8 mouse cellular contexts compared by ENCODE assay signal in genomic region chr17:30658152-30658544, GRCm38 (mm10). TPM values are rescaled to one million over a fixed set of nuclear protein-coding genes. Genes with fewer than 3 reads are reported as not detected.
A peak's percentile ranks its signal among the peaks of the same experiment; 100 is the strongest.
DNase-seq lines count a peak whose midpoint lies in the region; ATAC-seq and TF ChIP-seq lines count a peak whose summit lies in the region.

No protein-coding gene starts in this region.

- H3K4me2 ChIP-seq in hindbrain, embryonic 14.5 days (replicated peaks), result peak overlapping the region; percentile 52
- H3K4me2 ChIP-seq in lung, postnatal 0 days (replicated peaks; ENCODE audit: low read depth, low read length), result peak overlapping the region; percentile 50

- peak overlapping the region; percentile 26 for H3K4me3 ChIP-seq in hindbrain, embryonic 14.5 days (replicated peaks; ENCODE audit: low read length)
- peak overlapping the region; percentile 22 for H3K4me3 ChIP-seq in lung, postnatal 0 days (ENCODE audit: low read depth, low read length)

- no peaks in the 10 kb centered on the region for H3K27me3 ChIP-seq in hindbrain, embryonic 14.5 days (ENCODE audit: control insufficient read depth, insufficient read depth, low read length)
- no peaks in the 10 kb centered on the region for H3K27me3 ChIP-seq in lung, postnatal 0 days (replicated peaks; ENCODE audit: insufficient read depth, low read length)

- H3K36me3 ChIP-seq in hindbrain, embryonic 14.5 days (replicated peaks; ENCODE audit: control insufficient read depth, insufficient read depth), result no peaks in the 10 kb centered on the region
- H3K36me3 ChIP-seq in lung, postnatal 0 days (ENCODE audit: insufficient read depth, low read length), result no peaks in the 10 kb centered on the region

- DNase-seq in ES-CJ7 (ENCODE audit: low read depth, low spot score), result peak; percentile 75
- peak; percentile 19 for DNase-seq in cerebellum, adult 8-10 months
- peak; percentile 44 to 84 for DNase-seq in frontal cortex, adult 2 months (ENCODE audit: extremely low spot score in 1 of 2, low spot score in 1 of 2)
- peak; percentile 80 for DNase-seq in hindbrain, embryonic 14.5 days (ENCODE audit: low spot score)
- peak; percentile 61 to 67 for DNase-seq in layer of hippocampus, postnatal 25 days (ENCODE audit: extremely low spot score in 1 of 2, low spot score in 1 of 2)
- peak; percentile 96 for DNase-seq in lung, postnatal 0 days (ENCODE audit: low spot score)
- DNase-seq in retina, embryonic 14.5 days (ENCODE audit: low spot score), result peak; percentile 46
- DNase-seq in urinary bladder, adult 2 months (ENCODE audit: low spot score), result peak; percentile 66

- H3K27ac ChIP-seq in hindbrain, embryonic 14.5 days, result peak overlapping the region; percentile 48
- H3K27ac ChIP-seq in lung, postnatal 0 days (ENCODE audit: low read length), result peak overlapping the region; percentile 47

- WGBS in hindbrain, embryonic 14.5 days, result 5% methylated on average over 13 of the region's 13 CpGs
- WGBS in lung, postnatal 0 days, result 16% methylated on average over 13 of the region's 13 CpGs

- peak; percentile 47; the same call in 1 of the 2 replicates for TF ChIP-seq EP300 in lung, postnatal 0 days (IDR thresholded peaks at IDR 0.05)

- peak; percentile 65; the same call in 1 of the 2 replicates for ATAC-seq in hindbrain, embryonic 14.5 days (ENCODE audit: low FRiP score)
- peak; percentile 98 for ATAC-seq in lung, postnatal 0 days

- 0 out of 2 replicates have a peak, but pooled peaks cover 2% of the 10 kb centered on the region for H3K4me1 ChIP-seq in hindbrain, embryonic 14.5 days (replicated peaks; ENCODE audit: control insufficient read depth, insufficient read depth, low read length)
- H3K4me1 ChIP-seq in lung, postnatal 0 days (ENCODE audit: insufficient read depth, low read depth, low read length), result no peaks in the 10 kb centered on the region

- peak overlapping the region; percentile 49 for H3K9ac ChIP-seq in hindbrain, embryonic 14.5 days
- peak overlapping the region; percentile 3; the same call in 1 of the 2 replicates for H3K9ac ChIP-seq in lung, postnatal 0 days (replicated peaks; ENCODE audit: low read depth)

- TF ChIP-seq CTCF in lung, postnatal 0 days (IDR thresholded peaks at IDR 0.05), result no peak

- no peaks in the 10 kb centered on the region for H3K9me3 ChIP-seq in hindbrain, embryonic 14.5 days (ENCODE audit: control insufficient read depth, low read length)
- no peaks in the 10 kb centered on the region for H3K9me3 ChIP-seq in lung, postnatal 0 days (ENCODE audit: low read length)

RNA-seq across cellular contexts. Expression of gene Glo1, which starts 31.5 kb away (rescaled TPM):
- polyA plus RNA-seq in frontal cortex, adult 2 months (2012; rRNA removed), result 110 and 123 TPM in 2 replicates
- 185 and 194 TPM in 2 replicates for polyA plus RNA-seq in hindbrain, embryonic 14.5 days (2014; fragmentation: Nextera tagmentation; extraction: Ambion mirVana)
- total RNA-seq in layer of hippocampus, postnatal 25 days (2021), result 100 to 1,000 TPM; 179 to 204 TPM
- polyA plus RNA-seq in lung, postnatal 0 days (2015; fragmentation: Nextera tagmentation; extraction: Ambion mirVana), result 159 and 161 TPM in 2 replicates
- polyA plus RNA-seq in urinary bladder, adult 2 months (2012; rRNA removed), result 115 and 117 TPM in 2 replicates

RNA-seq across cellular contexts. Expression of gene Dnah8, which starts 34.0 kb away (rescaled TPM):
- polyA plus RNA-seq in frontal cortex, adult 2 months (2012; rRNA removed), result 1.0 and 1.1 TPM in 2 replicates
- 2.6 and 3.1 TPM in 2 replicates for polyA plus RNA-seq in hindbrain, embryonic 14.5 days (2014; fragmentation: Nextera tagmentation; extraction: Ambion mirVana)
- total RNA-seq in layer of hippocampus, postnatal 25 days (2021), result 1 to 10 TPM; 1.6 to 2.4 TPM
- 9.8 and 10.7 TPM in 2 replicates for polyA plus RNA-seq in lung, postnatal 0 days (2015; fragmentation: Nextera tagmentation; extraction: Ambion mirVana)
- 0.74 and 0.78 TPM in 2 replicates for polyA plus RNA-seq in urinary bladder, adult 2 months (2012; rRNA removed)

Comparison
In these comparisons a context has a peak if more than half of its experiments do, and no peak if none do; other contexts are left out.
1. Peak in every context shown above with its lines: DNase-seq, ATAC-seq, H3K4me3 ChIP-seq and H3K27ac ChIP-seq.
2. DNase-seq: peak in every context shown above with its lines; median percentile 96 in lung, postnatal 0 days; 80 in hindbrain, embryonic 14.5 days; 75 in ES-CJ7; 66 in urinary bladder, adult 2 months; 64 in frontal cortex, adult 2 months; 64 in layer of hippocampus, postnatal 25 days; 46 in retina, embryonic 14.5 days; 19 in cerebellum, adult 8-10 months.